Mouse (Mus musculus) liver, adult 2 months (tissue): Measurements from ENCODE around the gene Pde1b.

Experiments
- CTCF ChIP-seq: fragments of 200-500 bp; IDR thresholded peaks from 2 replicates; pipeline ENCODE4 v1.5.1; 2011; ENCODE audit warnings: low read depth, low read length, control low read depth
- POLR2A ChIP-seq: fragments of 200-500 bp; IDR thresholded peaks from 2 replicates; pipeline ENCODE4 v1.6.1; 2011; ENCODE audit warnings: low read length, control low read depth; ENCODE audit not compliant: insufficient read depth; ENCODE audit errors: extremely low read depth

DNA sequence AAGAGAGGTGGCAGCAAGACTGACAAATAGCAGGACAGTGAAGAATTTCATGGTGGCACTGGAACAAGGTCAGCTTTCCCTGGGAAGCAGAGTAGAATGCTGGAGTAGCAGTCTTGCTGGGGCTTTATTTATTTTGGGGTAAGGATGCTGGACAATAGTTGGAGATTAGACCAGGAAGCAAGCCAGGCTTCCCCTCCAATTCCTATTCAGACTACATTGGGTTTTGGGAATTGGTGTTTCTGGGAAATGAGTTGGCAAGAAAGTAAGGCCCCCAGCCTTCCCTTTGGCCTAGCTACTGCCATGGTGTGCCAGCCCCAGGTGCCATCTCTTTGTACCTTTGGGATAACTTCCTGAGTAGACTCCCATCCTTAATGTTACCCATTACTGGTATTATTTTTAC, 62.1 kb downstream of the Pde1b start, which contains the start of gene Glycam1:
- TF ChIP-seq CTCF (no peak), POLR2A (no peak)
